Mouse (Mus musculus): ENCODE results near the gene Shkbp1. TPM values are rescaled to one million over a fixed set of nuclear protein-coding genes. Genes with fewer than 3 reads are reported as not detected.

Gene Shkbp1
- total RNA-seq, 1 experiment from 2014 or later: 28.6 TPM

GRCm38 (mm10) chr7:27333316-27333941, 22.4 kb downstream of the Shkbp1 start:
- no peak for DNase-seq

- peak; percentile 90 for DNase-seq
Measured at GRCm38 (mm10) chr7:27332353-27333199, 23.2 kb downstream of the Shkbp1 start.

GRCm38 (mm10) chr7:27331854-27332253, 24.0 kb downstream of the Shkbp1 start:
- no peak for DNase-seq

- no peak for DNase-seq
Measured at GRCm38 (mm10) chr7:27331541-27331851, 24.3 kb downstream of the Shkbp1 start.

- peak; percentile 89 for DNase-seq
Measured at GRCm38 (mm10) chr7:27330709-27331540, 24.9 kb downstream of the Shkbp1 start.

GRCm38 (mm10) chr7:27329981-27330380, 25.8 kb downstream of the Shkbp1 start:
- no peak for DNase-seq

- DNase-seq: peak; percentile 89
Measured at GRCm38 (mm10) chr7:27329326-27329947, 26.4 kb downstream of the Shkbp1 start.

GRCm38 (mm10) chr7:27328648-27329047, 27.2 kb downstream of the Shkbp1 start:
- DNase-seq: no peak

GRCm38 (mm10) chr7:27328161-27328560, 27.7 kb downstream of the Shkbp1 start:
- DNase-seq: no peak

GRCm38 (mm10) chr7:27327500-27327899, 28.3 kb downstream of the Shkbp1 start:
- DNase-seq: no peak

GRCm38 (mm10) chr7:27326101-27326880, 29.5 kb downstream of the Shkbp1 start:
- DNase-seq: no peak

GRCm38 (mm10) chr7:27325697-27326096, 30.1 kb downstream of the Shkbp1 start:
- peak; percentile 76 for DNase-seq

GRCm38 (mm10) chr7:27324928-27325327, 30.9 kb downstream of the Shkbp1 start:
- no peak for DNase-seq

- no peak for DNase-seq
Measured at GRCm38 (mm10) chr7:27324161-27324560, 31.7 kb downstream of the Shkbp1 start.

GRCm38 (mm10) chr7:27323001-27323400, 32.8 kb downstream of the Shkbp1 start:
- no peak for DNase-seq

- no peak for DNase-seq
Measured at GRCm38 (mm10) chr7:27322291-27322690, 33.5 kb downstream of the Shkbp1 start.

GRCm38 (mm10) chr7:27319411-27319810, 36.4 kb downstream of the Shkbp1 start:
- DNase-seq: no peak

GRCm38 (mm10) chr7:27315958-27316357, 39.9 kb downstream of the Shkbp1 start:
- no peak for DNase-seq

- DNase-seq: no peak
Measured at GRCm38 (mm10) chr7:27314393-27314792, 41.4 kb downstream of the Shkbp1 start.

- no peak for DNase-seq
Measured at GRCm38 (mm10) chr7:27311651-27312284, 44.1 kb downstream of the Shkbp1 start.

GRCm38 (mm10) chr7:27310996-27311535, 44.8 kb downstream of the Shkbp1 start:
- DNase-seq: no peak

All from adrenal gland, postnatal 25 days (tissue).